Mouse (Mus musculus): ENCODE measurements around the gene Rfxap. TPM values are rescaled to one million over a fixed set of nuclear protein-coding genes. Genes with fewer than 3 reads are reported as not detected.
A peak's percentile ranks its signal among the peaks of the same experiment; 100 is the strongest.

Gene Rfxap
- polyA plus RNA-seq, 1 experiment from 2014 or later: 22.4 TPM

DNA sequence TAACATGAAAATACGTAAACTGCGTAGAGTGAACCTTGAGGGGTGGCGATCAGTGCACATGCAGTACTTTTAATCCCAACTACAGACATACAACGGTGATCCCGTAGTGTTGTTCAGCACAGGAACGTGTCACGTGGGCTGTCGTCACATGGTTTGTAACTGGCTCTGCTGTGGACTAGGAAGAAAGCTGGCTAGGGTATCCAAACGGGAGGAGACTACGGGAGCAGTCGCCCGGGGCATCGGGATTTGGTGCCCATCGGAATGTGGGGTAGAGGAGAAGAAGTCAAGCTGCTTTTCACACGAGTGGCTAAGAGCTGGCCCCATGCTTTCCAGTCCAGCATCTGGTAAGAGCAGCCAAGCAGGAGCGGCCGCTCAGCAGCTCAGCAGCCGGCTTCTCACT is 43.2 kb downstream of the Rfxap start:
- Histone ChIP-seq H3K4me2 (replicated peaks; ENCODE audit: low read depth, low read length) (peak overlapping the region; percentile 1; the same call in 1 of the 2 replicates), H3K4me1 (ENCODE audit: insufficient read depth, low read depth, low read length) (0 out of 2 replicates have a peak, but pooled peaks cover 4% of the 10 kb centered on the region), H3K9ac (replicated peaks; ENCODE audit: low read depth) (no peak overlapping the region), H3K27me3 (replicated peaks; ENCODE audit: insufficient read depth, low read length) (no peaks in the 10 kb centered on the region), H3K27ac (ENCODE audit: low read length) (no peak overlapping the region), H3K4me3 (ENCODE audit: low read depth, low read length) (no peak overlapping the region), H3K9me3 (ENCODE audit: low read length) (no peaks in the 10 kb centered on the region), H3K36me3 (ENCODE audit: insufficient read depth, low read length) (no peaks in the 10 kb centered on the region)
- peak; percentile 23 for DNase-seq (ENCODE audit: low spot score)
- TF ChIP-seq EP300 (IDR thresholded peaks at IDR 0.05): no peak
- no peak for TF ChIP-seq CTCF (IDR thresholded peaks at IDR 0.05)
- ATAC-seq: peak; percentile 27
- 63% methylated on average over 18 of the region's 18 CpGs for WGBS

DNA sequence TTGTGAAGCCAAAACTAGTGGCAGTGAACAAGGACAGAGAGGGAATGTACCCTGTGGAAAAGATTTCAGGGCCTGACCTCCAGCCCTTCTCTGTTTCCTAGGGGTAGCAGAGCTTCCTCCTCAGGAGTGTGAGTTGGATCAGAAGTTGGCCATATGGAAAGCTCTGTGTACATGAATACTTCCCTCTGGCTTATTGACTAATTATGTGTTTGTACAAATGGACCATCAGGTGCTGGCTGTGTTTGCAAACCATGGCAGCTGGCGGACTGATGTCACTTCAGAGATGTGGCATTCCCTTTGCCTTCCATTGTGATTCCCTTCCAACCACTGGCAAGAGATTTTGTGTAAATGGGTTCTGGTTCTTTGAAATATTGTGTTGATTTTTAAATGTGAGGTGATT is 46.3 kb downstream of the Rfxap start:
- ATAC-seq (peak; percentile 78), DNase-seq (ENCODE audit: low spot score) (peak; percentile 72)

DNA sequence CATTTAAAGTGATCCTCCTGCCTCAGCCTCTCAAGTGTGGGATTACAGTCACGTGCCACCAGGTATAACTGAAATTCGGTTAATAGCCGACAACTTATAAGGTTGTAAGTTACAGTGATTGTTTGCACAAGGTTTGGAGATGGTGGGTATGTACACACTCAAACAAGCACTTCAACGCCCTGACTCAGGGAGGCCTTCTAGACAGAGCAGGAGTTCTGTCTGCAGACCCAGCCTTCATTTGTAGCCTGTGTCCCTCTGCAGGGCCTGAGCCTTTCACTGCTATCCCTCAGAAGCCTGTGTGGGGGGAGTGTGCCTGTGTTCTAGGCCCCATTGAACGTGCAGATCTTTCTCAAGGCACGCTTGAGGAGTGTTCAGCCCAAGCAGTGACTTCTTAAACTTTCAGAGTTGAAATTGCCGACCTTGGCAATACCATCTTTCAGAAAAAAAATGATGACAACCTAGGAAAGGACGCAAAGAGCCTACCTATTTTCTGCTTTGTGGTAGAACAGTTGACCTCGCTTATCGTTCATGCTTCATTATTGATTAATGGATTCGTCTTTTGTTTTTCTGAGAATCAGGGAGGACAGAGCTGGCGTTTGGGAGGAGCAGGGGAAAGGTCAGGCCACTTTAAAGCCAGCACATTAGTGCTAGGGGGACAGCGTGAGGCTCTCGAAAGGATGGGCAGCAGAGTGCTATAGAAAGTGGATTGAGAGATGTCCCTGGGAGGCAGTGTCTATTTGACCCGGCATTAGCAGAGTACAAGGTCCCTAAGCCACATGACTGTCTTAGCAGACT is 47.1 kb downstream of the Rfxap start:
- Histone ChIP-seq H3K36me3 (ENCODE audit: insufficient read depth, low read length) (no peaks in the 10 kb centered on the region), H3K9ac (replicated peaks; ENCODE audit: low read depth) (no peak overlapping the region), H3K4me1 (ENCODE audit: insufficient read depth, low read depth, low read length) (peaks cover 6% of the 10 kb centered on the region; the same call in 1 of the 2 replicates), H3K9me3 (ENCODE audit: low read length) (no peaks in the 10 kb centered on the region), H3K27me3 (replicated peaks; ENCODE audit: insufficient read depth, low read length) (no peaks in the 10 kb centered on the region), H3K27ac (ENCODE audit: low read length) (0 out of 2 replicates have a peak overlapping the region, but pooled peaks have one; percentile 38), H3K4me2 (replicated peaks; ENCODE audit: low read depth, low read length) (no peak overlapping the region), H3K4me3 (ENCODE audit: low read depth, low read length) (no peak overlapping the region)
- WGBS: 42% methylated on average over 15 of the region's 15 CpGs
- DNase-seq (ENCODE audit: low spot score) (peak; percentile 59), ATAC-seq (peak; percentile 40)
- TF ChIP-seq CTCF (IDR thresholded peaks at IDR 0.05): no peak
- 0 out of 2 replicates have a peak, but pooled peaks have one; percentile 38 for TF ChIP-seq EP300 (IDR thresholded peaks at IDR 0.05)

More for the DNA sequence above, 46.3 kb downstream of the Rfxap start:
- Histone ChIP-seq H3K27ac (ENCODE audit: low read length) (0 out of 2 replicates have a peak overlapping the region, but pooled peaks have one; percentile 38), H3K9ac (replicated peaks; ENCODE audit: low read depth) (no peak overlapping the region), H3K36me3 (ENCODE audit: insufficient read depth, low read length) (no peaks in the 10 kb centered on the region), H3K4me3 (ENCODE audit: low read depth, low read length) (no peak overlapping the region), H3K9me3 (ENCODE audit: low read length) (no peaks in the 10 kb centered on the region), H3K4me1 (ENCODE audit: insufficient read depth, low read depth, low read length) (peaks cover 6% of the 10 kb centered on the region; the same call in 1 of the 2 replicates), H3K4me2 (replicated peaks; ENCODE audit: low read depth, low read length) (no peak overlapping the region), H3K27me3 (replicated peaks; ENCODE audit: insufficient read depth, low read length) (no peaks in the 10 kb centered on the region)
- 61% methylated on average over 1 of the region's 1 CpGs for WGBS
- TF ChIP-seq EP300 (IDR thresholded peaks at IDR 0.05): peak; percentile 37; the same call in 1 of the 2 replicates
- TF ChIP-seq CTCF (IDR thresholded peaks at IDR 0.05): no peak

DNA sequence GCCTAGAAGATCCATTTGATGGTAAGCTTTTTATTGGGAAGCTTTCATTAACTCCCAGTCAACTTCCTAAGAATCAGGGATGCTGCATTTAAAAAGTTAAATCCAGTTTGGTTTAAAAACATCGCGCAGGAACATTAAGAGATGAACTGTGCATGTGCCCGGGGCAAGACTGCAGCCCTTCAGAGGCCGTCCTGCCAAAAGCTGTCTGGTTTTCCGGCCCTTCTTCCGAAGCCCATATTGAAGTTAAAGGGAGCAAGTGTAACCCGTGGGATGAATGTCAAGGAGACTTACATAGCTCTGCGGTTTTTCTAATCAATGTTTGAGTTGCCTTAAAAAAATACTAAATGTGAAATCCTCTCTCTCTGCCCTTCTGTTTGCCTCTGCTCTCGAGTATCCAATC is 48.4 kb downstream of the Rfxap start:
- no peak overlapping the region for H3K4me2 ChIP-seq (replicated peaks; ENCODE audit: low read depth, low read length)
- no peak for ATAC-seq
- peaks cover 6% of the 10 kb centered on the region; the same call in 1 of the 2 replicates for H3K4me1 ChIP-seq (ENCODE audit: insufficient read depth, low read depth, low read length)
- WGBS: 55% methylated on average over 9 of the region's 9 CpGs
- no peak overlapping the region for H3K27ac ChIP-seq (ENCODE audit: low read length)
- no peaks in the 10 kb centered on the region for H3K9me3 ChIP-seq (ENCODE audit: low read length)
- no peak overlapping the region for H3K4me3 ChIP-seq (ENCODE audit: low read depth, low read length)
- TF ChIP-seq CTCF (IDR thresholded peaks at IDR 0.05): no peak
- TF ChIP-seq EP300 (IDR thresholded peaks at IDR 0.05): no peak
- no peaks in the 10 kb centered on the region for H3K36me3 ChIP-seq (ENCODE audit: insufficient read depth, low read length)
- no peak overlapping the region for H3K9ac ChIP-seq (replicated peaks; ENCODE audit: low read depth)
- no peaks in the 10 kb centered on the region for H3K27me3 ChIP-seq (replicated peaks; ENCODE audit: insufficient read depth, low read length)
- no peak for DNase-seq (ENCODE audit: low spot score)

DNA sequence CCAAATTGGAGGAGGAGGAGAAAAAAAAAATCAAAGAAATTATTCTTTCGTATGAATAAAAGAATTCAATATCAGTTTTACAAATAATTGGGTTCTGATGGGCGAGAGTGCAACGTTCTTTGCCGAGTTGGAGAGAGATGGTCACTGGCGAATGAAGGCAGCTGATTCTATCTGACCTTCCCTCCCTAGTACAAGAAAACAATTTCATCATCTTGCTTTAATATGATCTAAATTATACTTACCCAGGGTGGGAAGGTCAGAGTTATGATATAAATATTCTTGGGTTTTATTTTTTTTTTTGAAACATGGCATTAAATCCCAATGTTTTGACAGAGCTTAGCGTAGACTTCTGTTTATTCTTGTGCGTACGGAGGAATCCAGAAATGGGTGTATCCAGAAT is 50.1 kb downstream of the Rfxap start:
- Histone ChIP-seq H3K9ac (replicated peaks; ENCODE audit: low read depth) (no peak overlapping the region), H3K4me2 (replicated peaks; ENCODE audit: low read depth, low read length) (peak overlapping the region; percentile 98; the same call in 1 of the 2 replicates), H3K4me3 (ENCODE audit: low read depth, low read length) (no peak overlapping the region), H3K9me3 (ENCODE audit: low read length) (no peaks in the 10 kb centered on the region), H3K27me3 (replicated peaks; ENCODE audit: insufficient read depth, low read length) (no peaks in the 10 kb centered on the region), H3K36me3 (ENCODE audit: insufficient read depth, low read length) (no peaks in the 10 kb centered on the region), H3K27ac (ENCODE audit: low read length) (no peak overlapping the region), H3K4me1 (ENCODE audit: insufficient read depth, low read depth, low read length) (peaks cover 6% of the 10 kb centered on the region; the same call in 1 of the 2 replicates)
- DNase-seq (ENCODE audit: low spot score) (no peak), ATAC-seq (no peak)
- TF ChIP-seq CTCF (IDR thresholded peaks at IDR 0.05): no peak
- TF ChIP-seq EP300 (IDR thresholded peaks at IDR 0.05): no peak
- 51% methylated on average over 8 of the region's 8 CpGs for WGBS

DNA sequence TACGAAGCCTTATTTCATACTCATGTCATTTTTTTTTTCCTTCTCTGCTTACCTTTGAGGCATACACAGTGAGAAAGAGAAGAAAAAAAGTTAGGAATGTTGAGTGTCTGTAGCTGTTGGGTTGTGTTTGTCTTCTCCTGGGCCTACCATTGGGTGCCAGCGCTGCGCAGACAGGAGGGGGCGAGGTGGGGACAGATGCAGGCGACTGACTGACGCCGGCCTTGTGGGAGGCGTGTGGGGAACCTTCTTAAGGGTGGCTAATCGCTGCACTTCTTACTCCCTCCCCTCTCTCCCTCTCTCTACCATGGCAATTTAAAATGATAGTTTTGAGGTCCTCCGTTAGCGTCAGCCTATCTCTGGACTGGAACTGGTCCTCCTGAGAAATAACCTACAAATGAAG is 51.5 kb downstream of the Rfxap start:
- Histone ChIP-seq H3K27ac (ENCODE audit: low read length) (peak overlapping the region; percentile 78), H3K4me2 (replicated peaks; ENCODE audit: low read depth, low read length) (peak overlapping the region; percentile 98), H3K9ac (replicated peaks; ENCODE audit: low read depth) (peak overlapping the region; percentile 44; the same call in 1 of the 2 replicates), H3K36me3 (ENCODE audit: insufficient read depth, low read length) (no peaks in the 10 kb centered on the region), H3K9me3 (ENCODE audit: low read length) (no peaks in the 10 kb centered on the region), H3K27me3 (replicated peaks; ENCODE audit: insufficient read depth, low read length) (no peaks in the 10 kb centered on the region), H3K4me1 (ENCODE audit: insufficient read depth, low read depth, low read length) (peaks cover 6% of the 10 kb centered on the region; the same call in 1 of the 2 replicates), H3K4me3 (ENCODE audit: low read depth, low read length) (peak overlapping the region; percentile 63)
- 2% methylated on average over 11 of the region's 11 CpGs for WGBS
- DNase-seq (ENCODE audit: low spot score) (peak; percentile 65), ATAC-seq (peak; percentile 85)
- TF ChIP-seq CTCF (IDR thresholded peaks at IDR 0.05): peak; percentile 32
- TF ChIP-seq EP300 (IDR thresholded peaks at IDR 0.05): peak; percentile 24; the same call in 1 of the 2 replicates
